Mouse (Mus musculus): ENCODE measurements around the gene Zgpat. TPM values are rescaled to one million over a fixed set of nuclear protein-coding genes. Genes with fewer than 3 reads are reported as not detected.
A peak's percentile ranks its signal among the peaks of the same experiment; 100 is the strongest.

Gene Zgpat
- 10 to 100 TPM; 70.2 to 71.1 TPM for total RNA-seq (2021)
- long read RNA-seq, transcript Zgpat-202 (6 exons, 2,072 nt) = major isoform, 20 of 134 reads
- long read RNA-seq, partial matches to known transcripts = 68 of 134 reads
- long read RNA-seq, other reads (novel, unspliced or antisense) = 43 of 134 reads

GRCm38 (mm10) chr2:181364860-181365596, at the start of gene Zgpat, which contains the start of gene Arfrp1:
Gene Zgpat (plus strand): TSS chr2:181364928.
Gene Arfrp1 (minus strand): TSS chr2:181365404.
- peak; percentile 87 to 91 for DNase-seq (ENCODE audit: low spot score in 2 of 2)

DNA sequence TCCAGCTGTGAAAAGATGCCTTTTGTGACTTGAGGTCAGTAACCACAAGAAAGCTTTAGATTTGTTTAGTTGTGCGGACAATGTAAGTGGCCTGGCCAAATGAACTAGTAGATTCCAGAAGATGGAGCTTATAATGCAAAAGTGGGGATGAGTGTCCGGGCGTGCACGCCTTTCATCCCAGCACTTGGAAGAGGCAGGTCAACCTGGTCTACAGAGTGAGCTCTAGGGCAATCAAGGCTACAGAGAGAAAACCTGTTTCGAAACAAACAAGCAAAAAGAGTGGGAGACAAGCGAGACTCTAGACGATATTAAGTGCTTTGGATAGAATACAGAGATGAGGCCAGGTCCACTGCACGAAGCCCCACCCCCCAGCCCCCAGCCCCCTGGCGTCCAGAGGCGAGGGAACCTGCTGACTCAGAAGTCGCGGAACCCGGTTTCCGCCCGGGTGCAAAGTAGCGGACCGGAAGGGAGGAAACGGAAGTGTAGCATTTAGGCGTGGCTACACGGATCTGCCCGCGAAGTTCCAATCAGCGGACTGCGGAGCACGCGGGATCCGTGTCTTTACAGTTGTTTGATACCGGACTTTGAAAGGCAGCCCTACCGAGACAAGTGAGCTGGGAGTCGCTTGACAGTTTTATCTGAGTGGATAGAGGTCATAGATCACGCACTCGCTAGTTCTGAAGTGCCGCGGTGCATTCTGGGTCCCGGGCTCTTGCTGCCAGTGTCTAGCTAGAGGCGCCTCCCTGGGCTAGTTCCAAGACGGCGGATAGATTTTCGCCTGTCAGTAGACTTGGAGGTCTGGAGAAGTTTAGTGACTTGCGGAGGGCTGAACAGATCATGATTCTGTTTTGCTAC, 45.3 kb upstream of the Zgpat start, which contains the start of gene Rtel1:
Rtel1 (plus strand) TSS at position 492 of the 855 bp plus-strand sequence.
- peak; percentile 71 to 83 for DNase-seq (ENCODE audit: low spot score in 2 of 2)

DNA sequence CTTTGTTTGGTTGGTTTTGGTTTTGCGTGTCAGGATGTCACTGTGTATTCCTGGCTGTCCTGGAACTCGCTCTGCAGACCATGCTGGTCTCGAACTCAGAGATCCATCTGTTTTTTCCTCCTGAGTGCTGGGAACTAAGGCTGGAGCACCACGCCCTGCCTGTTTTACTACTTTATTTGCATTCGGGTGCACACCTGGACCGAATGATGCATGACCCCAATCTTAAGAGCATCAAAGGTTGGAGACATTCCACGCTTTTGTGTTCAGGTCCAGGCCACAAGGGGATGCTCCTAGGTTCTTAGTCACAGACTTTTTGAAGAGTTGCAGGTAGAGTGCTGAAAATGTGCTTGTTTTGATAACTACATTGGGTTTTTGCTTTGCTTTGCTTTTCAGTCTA, 44.6 kb upstream of the Zgpat start:
- no peak for DNase-seq (ENCODE audit: low spot score in 2 of 2)

DNA sequence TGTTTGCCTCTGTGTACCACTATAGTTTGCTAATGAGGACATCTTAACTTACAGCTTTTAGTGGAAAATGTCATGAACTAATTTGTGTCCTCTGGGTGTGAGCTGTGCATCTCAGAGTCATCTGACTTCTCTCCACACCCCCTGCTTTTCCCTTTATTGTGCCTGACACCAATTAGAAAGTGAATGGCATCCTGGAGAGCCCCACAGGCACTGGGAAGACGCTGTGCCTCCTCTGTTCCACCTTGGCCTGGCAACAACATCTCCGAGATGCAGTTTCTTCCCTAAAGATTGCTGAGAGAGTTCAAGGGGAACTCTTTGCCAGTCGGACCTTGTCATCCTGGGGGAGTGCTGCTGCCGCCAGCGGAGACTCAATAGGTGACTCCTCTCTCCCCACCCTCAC, 42.6 kb upstream of the Zgpat start:
- DNase-seq (ENCODE audit: low spot score in 2 of 2) = no peak

DNA sequence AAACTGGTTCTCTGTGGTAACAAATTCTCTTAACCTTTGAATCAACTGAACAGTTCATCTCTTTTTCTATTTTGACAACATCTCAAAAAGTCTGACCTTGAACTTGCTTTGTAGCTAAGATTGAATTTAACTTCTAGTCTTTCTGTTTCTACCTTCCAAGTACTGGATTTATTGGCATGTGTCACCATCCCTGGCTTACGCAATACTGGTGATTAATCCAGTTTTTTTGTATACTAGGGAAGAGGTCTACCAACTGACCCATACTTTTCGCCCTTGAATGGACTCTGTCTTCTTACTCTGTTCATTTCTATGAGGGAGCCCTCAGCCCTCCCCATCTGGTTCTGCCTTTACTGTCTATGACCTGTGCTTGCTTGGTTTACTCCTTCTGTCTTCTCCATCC, 38.6 kb upstream of the Zgpat start:
- DNase-seq (ENCODE audit: low spot score in 2 of 2) = no peak

DNA sequence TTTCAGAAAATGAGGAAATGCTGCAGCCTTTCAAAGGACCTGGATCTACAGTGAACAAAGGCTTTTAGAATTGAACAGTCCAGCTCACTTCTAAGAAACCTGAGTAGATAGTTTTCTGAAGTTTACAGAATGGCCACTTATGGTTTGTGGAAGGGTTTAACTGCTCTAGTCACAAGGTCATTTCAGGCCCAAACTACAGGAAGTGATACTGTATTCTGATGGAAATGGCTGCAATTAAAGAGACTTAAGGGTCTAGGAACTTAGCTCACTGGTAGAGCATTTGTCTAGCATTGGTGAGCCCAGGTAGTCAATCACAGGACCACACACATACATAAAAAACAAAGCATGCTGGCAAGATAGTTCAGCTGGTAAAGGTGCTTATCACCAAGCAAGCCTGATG, 32.2 kb upstream of the Zgpat start:
- no peak for DNase-seq (ENCODE audit: low spot score in 2 of 2)

DNA sequence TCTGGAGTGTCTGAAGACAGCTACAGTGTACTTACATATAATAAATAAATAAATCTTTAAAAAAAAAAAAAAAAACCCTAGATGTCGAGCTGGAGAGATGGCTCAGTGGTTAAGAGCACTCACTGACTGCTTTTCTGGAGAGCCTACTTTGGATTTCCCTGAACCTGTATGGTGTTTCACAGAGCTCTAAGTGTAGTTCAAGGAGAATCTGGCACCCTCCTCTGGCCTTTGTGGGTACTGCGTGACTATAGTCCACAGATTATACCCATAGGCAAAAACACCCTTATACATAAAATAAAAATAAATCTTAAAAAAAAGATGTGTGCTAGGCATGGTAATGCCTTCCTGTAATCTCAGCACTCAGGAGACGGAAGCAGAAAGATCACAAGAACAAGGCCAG, 30.7 kb upstream of the Zgpat start:
- peak; percentile 37 to 87 for DNase-seq (ENCODE audit: low spot score in 2 of 2)

DNA sequence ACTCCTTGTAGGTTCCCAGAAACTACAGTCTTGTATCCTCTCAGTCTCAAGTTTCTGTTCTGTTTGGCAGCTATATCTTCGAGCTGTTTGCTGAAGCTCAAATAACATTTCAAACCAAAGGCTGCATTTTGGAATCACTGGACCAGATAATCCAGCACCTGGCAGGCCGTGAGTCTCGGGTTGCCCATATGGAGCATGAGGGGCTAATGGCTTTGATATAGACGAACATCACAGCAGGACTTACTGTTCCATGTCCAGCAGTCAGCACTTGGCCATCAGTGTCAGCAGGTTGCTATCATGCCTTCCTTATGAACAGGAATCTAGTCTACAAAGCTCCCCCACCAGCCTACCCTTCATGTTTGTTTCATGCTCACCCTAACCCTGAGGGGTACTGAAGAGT, 24.3 kb upstream of the Zgpat start:
- DNase-seq (ENCODE audit: low spot score in 2 of 2) = no peak

DNA sequence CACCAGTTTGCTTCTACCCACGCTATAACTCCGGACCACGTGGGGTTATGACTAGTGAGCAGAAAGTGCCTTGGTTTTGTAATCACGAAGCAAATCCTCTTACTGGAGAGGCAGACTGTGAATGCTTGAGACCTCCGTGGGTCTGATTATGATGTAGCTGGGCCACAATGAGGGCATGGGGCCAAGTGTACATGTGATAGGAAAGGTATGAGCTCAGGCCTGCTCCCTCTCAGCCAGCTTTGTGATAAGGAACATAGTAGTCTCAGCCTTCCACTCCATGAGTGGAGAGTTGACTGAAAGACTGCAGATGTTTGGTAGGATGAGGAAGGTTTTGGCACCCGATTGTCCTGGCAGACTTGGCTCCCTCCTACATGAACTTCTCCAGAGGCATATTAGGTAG, 22.0 kb upstream of the Zgpat start:
- DNase-seq (ENCODE audit: low spot score in 2 of 2) = no peak

GRCm38 (mm10) chr2:181356780-181357179, 7.9 kb upstream of the Zgpat start:
- no peak for DNase-seq (ENCODE audit: low spot score in 2 of 2)

GRCm38 (mm10) chr2:181363946-181364345, 782 bp upstream of the Zgpat start:
- no peak for DNase-seq (ENCODE audit: low spot score in 2 of 2)

GRCm38 (mm10) chr2:181364487-181364859, 255 bp upstream of the Zgpat start:
- DNase-seq (ENCODE audit: low spot score in 2 of 2) = no peak

- no peak for DNase-seq (ENCODE audit: low spot score in 2 of 2)
These were observed 937 bp downstream of the Zgpat start for GRCm38 (mm10) chr2:181365655-181366075.

GRCm38 (mm10) chr2:181370001-181370400, 5.3 kb downstream of the Zgpat start:
- DNase-seq (ENCODE audit: low spot score in 2 of 2) = no peak

GRCm38 (mm10) chr2:181375787-181376186, 11.1 kb downstream of the Zgpat start:
- no peak for DNase-seq (ENCODE audit: low spot score in 2 of 2)

DNA sequence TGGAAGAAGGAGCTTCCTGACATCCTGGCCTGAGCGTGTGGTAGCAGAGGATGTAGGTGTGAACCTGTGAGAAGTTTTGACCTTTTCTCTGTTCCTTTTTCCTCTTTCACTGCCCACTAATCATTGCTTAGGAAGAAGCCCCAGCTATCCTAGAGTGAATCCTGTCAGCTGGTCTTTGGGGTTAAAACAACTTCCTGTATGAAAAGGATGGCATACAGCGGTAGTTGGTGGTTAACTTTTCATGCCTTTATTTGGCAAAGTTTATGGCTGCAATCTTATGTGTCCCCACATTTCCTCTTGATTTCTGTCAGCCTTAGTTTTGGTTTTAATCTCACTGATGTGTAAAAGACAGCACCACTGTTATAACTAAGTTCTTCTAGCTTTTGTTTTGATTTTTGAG, 12.5 kb downstream of the Zgpat start:
- no peak for DNase-seq (ENCODE audit: low spot score in 2 of 2)

DNA sequence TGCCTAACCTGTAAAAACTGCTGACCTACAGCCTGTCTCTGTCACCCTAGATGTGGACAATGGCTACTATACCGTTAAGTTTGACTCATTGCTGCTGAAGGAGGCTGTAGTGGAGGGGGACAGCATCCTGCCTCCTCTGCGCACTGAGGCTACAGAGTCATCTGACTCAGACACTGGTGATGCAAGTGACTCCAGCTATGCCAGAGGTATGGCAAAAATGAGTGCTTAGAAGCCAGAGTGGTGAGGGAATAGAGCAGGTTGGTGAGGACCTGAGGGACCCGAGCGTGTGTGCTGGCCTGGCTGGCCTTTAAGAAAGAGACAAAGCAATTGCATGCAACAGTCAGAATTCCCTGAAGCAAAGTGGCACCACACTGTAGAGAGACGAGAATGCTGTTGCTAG, 14.0 kb downstream of the Zgpat start:
- no peak for DNase-seq (ENCODE audit: low spot score in 2 of 2)

DNA sequence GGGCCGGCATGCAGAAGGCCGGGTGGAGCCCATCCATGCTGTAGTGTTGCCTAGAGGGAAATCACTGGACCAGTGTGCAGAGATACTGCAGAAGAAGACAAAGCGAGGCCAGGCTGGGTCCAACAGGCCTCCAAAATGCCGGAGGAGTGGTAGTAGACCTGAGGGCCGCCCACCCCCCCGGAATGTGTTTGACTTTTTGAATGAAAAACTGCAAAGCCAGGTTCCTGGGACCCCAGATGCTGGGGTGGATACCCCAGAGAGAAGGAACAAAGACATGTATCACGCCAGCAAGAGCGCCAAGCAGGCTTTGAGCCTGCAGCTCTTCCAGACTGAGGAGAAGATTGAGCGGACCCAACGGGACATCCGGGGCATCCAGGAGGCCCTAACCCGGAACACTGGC, 15.1 kb downstream of the Zgpat start, which contains the start of gene Lime1:
Lime1 (plus strand) TSS at position 301 of the 400 bp plus-strand sequence.
- DNase-seq (ENCODE audit: low spot score in 2 of 2) = no peak

DNA sequence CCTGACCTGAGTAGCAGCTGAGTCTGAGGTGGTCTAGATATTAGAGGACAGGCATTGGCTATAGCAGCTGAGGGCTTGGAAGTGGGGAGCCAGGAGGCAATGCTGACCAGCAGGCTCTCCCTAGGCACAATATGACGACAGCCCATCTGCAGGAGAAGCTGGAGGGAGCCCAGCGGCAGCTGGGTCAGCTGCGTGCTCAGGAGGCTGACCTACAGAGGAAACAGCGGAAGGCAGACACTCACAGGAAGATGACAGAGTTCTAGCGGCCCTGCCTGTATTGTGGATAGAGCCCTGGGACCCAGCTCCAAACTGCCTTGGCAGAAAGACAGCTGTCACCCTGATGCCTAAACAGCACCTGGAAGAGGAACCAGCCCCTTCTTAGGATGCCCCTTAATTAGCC, 15.5 kb downstream of the Zgpat start:
- no peak for DNase-seq (ENCODE audit: low spot score in 2 of 2)

- DNase-seq (ENCODE audit: low spot score in 2 of 2) = no peak
These were observed 16.4 kb downstream of the Zgpat start for GRCm38 (mm10) chr2:181381107-181381506.

- DNase-seq (ENCODE audit: low spot score in 2 of 2) = no peak
These were observed 17.0 kb downstream of the Zgpat start for GRCm38 (mm10) chr2:181381631-181382306.
